Comparison of ENCODE assay signal across 28 mouse cellular contexts in genomic region chr11:115052991-115053390, GRCm38 (mm10). TPM values are rescaled to one million over a fixed set of nuclear protein-coding genes. Genes with fewer than 3 reads are reported as not detected.
"Had no signal": no experiment of that assay in that cellular context is flagged by ENCODE, and none has a peak within 500 bp of the region (broad histone marks: within the 10 kb centered on the region; RNA-seq: fewer than 3 reads in every experiment).

No protein-coding gene starts in this region.

- H3K36me3 ChIP-seq: liver, embryonic 13.5 days had no signal

- DNase-seq: layer of hippocampus, adult 9-11 months; liver, embryonic 13.5 days; lung, adult 2 months; lung, postnatal 4 days; midbrain, embryonic 14.5 days; right cerebral cortex, postnatal 4 days; thymus, adult 2 months had no signal

- H3K27ac ChIP-seq: kidney, postnatal 0 days; layer of hippocampus, adult 2 months; left cerebral cortex, adult 2 months; liver, embryonic 13.5 days; stomach, postnatal 0 days had no signal

- H3K4me1 ChIP-seq: liver, embryonic 13.5 days had no signal

- H3K9ac ChIP-seq: liver, embryonic 13.5 days had no signal

- H3K4me3 ChIP-seq: layer of hippocampus, adult 2 months; left cerebral cortex, adult 2 months; liver, embryonic 13.5 days had no signal

- H3K27me3 ChIP-seq: liver, embryonic 13.5 days had no signal

- H3K4me2 ChIP-seq: liver, embryonic 13.5 days; midbrain, embryonic 11.5 days had no signal

- H3K9me3 ChIP-seq: liver, embryonic 13.5 days had no signal

RNA-seq across cellular contexts. Expression of gene Cd300ld3, which starts 4.8 kb away (rescaled TPM):
- total RNA-seq: left cerebral cortex, postnatal 10 days had no signal
- polyA plus RNA-seq: kidney, embryonic 14.5 days; kidney, postnatal 0 days; limb, embryonic 11.5 days; liver, embryonic 13.5 days; liver, embryonic 16.5 days; lung, embryonic 16.5 days; midbrain, embryonic 11.5 days; midbrain, embryonic 14.5 days; midbrain, postnatal 0 days; neural tube, embryonic 11.5 days; neural tube, embryonic 14.5 days; stomach, embryonic 14.5 days; stomach, postnatal 0 days had no signal

RNA-seq across cellular contexts. Expression of gene Cd300e, which starts 9.0 kb away (rescaled TPM):
- total RNA-seq: layer of hippocampus, postnatal 25 days; left cerebral cortex, postnatal 10 days; left cerebral cortex, postnatal 36 days; megakaryocyte-erythroid progenitor cell, adult 5-6 weeks; midbrain, postnatal 0 days had no signal
- polyA plus RNA-seq: kidney, embryonic 14.5 days; kidney, postnatal 0 days; limb, embryonic 11.5 days; midbrain, embryonic 11.5 days; midbrain, embryonic 14.5 days; neural tube, embryonic 11.5 days; neural tube, embryonic 14.5 days; stomach, postnatal 0 days had no signal

RNA-seq across cellular contexts. Expression of gene Cd300ld5, which starts 15.4 kb away (rescaled TPM):
- total RNA-seq: left cerebral cortex, postnatal 10 days; megakaryocyte progenitor cell, adult 5-6 weeks had no signal
- polyA plus RNA-seq: kidney, embryonic 14.5 days; kidney, postnatal 0 days; large intestine, adult 2 months; limb, embryonic 11.5 days; liver, adult 2 months; liver, embryonic 13.5 days; liver, embryonic 16.5 days; lung, embryonic 16.5 days; midbrain, embryonic 11.5 days; midbrain, embryonic 14.5 days; midbrain, postnatal 0 days; neural tube, embryonic 11.5 days; neural tube, embryonic 14.5 days; stomach, embryonic 14.5 days; stomach, postnatal 0 days had no signal

RNA-seq across cellular contexts. Expression of gene Cd300ld4, which starts 26.2 kb away (rescaled TPM):
- total RNA-seq: left cerebral cortex, adult 2 months; left cerebral cortex, postnatal 36 days; liver, adult 2 months; megakaryocyte progenitor cell, adult 5-6 weeks; midbrain, postnatal 0 days had no signal
- polyA plus RNA-seq: kidney, embryonic 14.5 days; kidney, postnatal 0 days; limb, embryonic 11.5 days; liver, adult 2 months; liver, embryonic 13.5 days; liver, embryonic 16.5 days; lung, embryonic 16.5 days; midbrain, embryonic 11.5 days; midbrain, embryonic 14.5 days; midbrain, postnatal 0 days; neural tube, embryonic 11.5 days; neural tube, embryonic 14.5 days; stomach, embryonic 14.5 days; stomach, postnatal 0 days had no signal

RNA-seq across cellular contexts. Expression of gene Cd300ld2, which starts 37.0 kb away (rescaled TPM):
- total RNA-seq: layer of hippocampus, adult 2 months; layer of hippocampus, postnatal 25 days; left cerebral cortex, adult 2 months; left cerebral cortex, postnatal 10 days; left cerebral cortex, postnatal 36 days; liver, adult 2 months; megakaryocyte-erythroid progenitor cell, adult 5-6 weeks; midbrain, postnatal 0 days had no signal
- polyA plus RNA-seq: kidney, embryonic 14.5 days; kidney, postnatal 0 days; large intestine, adult 2 months; limb, embryonic 11.5 days; limb, embryonic 14.5 days; liver, adult 2 months; liver, embryonic 13.5 days; liver, embryonic 16.5 days; lung, embryonic 16.5 days; midbrain, embryonic 11.5 days; midbrain, embryonic 14.5 days; midbrain, postnatal 0 days; neural tube, embryonic 11.5 days; neural tube, embryonic 14.5 days; stomach, embryonic 14.5 days; stomach, postnatal 0 days had no signal
